Mouse (Mus musculus) monocyte, adult 2 months (primary cell): ENCODE data around the gene Oscp1.

ENCODE experiments used
- DNase-seq, 2 experiments: peaks; one replicate each; pipeline ENCODE4 v3.0.0; 2022; ENCODE audit warnings: low spot score in 2 of 2, low read depth in 1 of 2

The Oscp1 gene

GRCm38 (mm10) chr4:126109613-126110373, 51.4 kb downstream of the Oscp1 start:
- no peak for DNase-seq

GRCm38 (mm10) chr4:126110374-126111152, 52.2 kb downstream of the Oscp1 start:
- DNase-seq, result peak; percentile 63 to 73

DNA sequence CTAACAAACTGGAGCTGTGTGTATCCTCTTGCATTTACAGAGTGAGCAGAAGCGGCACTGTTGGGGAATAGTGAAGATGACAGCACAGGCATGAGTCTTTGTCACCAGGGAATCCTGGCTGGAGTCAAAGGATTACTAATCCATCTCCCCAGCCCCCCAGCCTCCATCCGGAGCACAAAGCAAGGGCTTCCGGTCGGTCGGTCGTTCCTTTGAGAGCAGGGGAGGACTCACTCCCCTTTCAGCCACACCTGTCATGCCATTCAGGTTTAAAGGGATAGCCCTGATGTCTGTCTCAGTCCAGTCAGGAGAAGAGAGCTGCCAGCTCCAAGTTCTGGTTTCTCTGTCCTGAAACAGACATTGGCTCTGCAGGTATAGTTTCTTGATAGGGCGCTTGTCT, 52.8 kb downstream of the Oscp1 start:
- DNase-seq, result no peak

DNA sequence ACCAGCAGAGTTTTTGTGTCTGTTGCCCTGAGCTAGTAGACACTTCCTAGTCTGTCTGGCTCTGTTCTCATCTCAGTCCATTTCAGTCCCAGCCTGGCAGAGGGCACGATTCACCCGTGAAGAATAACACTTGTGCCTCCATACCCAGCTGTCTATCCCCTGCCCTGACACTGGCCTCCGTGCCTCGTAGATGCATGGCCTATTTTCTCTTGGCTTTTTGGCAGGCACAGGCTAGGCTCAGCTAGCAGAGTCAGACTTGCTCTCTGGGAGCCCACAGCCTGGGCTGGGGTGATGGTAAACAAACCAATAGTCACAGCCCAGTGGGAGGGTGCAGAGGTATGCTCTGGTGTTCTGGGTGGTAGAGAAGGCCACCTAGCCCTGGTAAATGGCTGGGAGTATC, 54.9 kb downstream of the Oscp1 start:
- DNase-seq, result no peak

GRCm38 (mm10) chr4:126113943-126114342, 55.6 kb downstream of the Oscp1 start:
- DNase-seq, result peak in 1 of 2 experiments; percentile 52

GRCm38 (mm10) chr4:126115411-126115810, 57.0 kb downstream of the Oscp1 start:
- DNase-seq, result no peak

DNA sequence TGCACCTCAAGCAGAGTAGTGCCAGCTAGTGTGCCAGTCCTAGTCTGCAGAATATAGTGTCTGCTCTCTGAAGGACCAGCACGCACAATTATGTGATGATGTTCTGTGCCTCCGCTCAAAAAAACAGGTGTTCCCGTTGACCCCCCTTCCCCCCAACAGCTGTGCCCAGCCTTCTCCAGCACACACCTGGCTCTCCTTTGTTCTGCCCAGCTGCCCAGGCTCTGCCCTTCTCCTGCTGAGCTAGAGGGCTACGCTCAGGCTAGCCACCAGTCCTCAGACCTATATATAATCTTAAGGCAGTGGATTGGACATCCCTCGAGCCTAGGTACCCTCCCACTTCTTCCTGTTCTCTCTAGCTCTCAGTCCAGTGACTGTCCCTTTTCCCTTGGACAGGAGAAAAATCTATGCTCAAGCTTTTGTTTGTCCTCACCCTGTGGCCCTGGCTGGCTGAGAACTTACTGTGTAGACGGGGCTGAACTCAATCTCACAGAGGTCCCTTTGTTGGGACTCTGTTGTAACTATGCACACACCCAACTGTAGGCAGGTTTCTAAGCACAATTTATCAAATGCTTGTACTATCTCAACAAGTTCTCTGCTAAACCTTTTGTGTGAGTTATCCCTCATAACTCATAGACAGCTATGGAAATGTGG, 57.6 kb downstream of the Oscp1 start:
- no peak for DNase-seq

DNA sequence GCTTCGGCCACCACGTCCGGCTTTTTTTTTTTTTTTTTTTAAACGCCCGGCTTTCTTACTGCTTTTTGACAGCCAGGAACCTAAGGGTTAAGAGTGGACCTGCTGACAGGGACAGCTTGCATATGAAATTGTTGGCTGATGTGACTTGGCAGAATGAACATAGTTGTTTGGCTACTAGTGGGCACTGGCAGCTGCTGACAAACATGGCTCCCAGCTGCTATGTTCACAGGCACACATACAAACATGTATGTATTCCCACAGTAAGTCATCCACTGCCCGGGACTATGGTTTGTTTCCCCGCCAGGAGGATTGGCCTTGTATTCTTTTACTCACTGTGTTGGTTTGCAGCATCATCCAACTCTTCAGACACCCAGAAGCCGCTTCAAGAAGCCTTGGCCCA, 58.8 kb downstream of the Oscp1 start:
- no peak for DNase-seq

DNA sequence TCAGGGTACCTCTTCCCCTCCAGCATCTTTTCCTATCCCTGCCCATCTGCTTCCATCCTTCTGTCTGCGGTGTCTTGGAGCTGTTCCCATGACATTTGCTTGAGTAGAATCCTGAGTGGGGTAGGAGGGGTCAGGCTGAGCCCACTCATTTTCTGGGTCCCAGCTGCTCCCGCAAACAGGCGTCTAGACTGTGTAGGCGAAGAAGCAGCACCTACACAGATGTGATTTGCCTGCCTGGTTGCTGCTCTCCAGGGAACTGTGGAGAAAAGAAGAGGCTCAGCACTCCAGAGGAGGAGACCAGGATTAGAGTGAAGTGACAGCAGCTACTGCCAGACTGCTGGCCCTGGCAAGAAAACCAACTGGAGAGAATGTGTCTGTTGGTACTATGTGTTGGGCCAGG, 60.3 kb downstream of the Oscp1 start:
- no peak for DNase-seq

DNA sequence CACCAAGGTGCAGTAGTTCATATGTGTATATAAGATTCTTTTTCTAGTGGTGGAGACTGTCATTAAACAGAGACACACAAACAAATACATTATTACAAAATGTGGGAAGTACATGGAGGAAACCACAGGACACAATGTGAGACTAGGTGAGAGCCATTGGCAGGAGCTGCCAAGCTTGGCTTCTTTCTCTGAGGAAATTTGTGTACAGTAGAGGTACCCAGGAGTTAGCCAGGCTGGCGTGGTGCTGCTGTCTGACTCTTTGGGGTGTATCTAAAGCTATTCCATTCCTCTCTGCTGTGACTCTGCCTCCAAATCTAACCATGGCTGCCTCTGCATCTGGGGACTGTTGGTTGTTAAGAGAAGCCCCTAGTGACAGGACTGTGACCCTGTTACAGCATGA, 60.7 kb downstream of the Oscp1 start:
- DNase-seq, result no peak

DNA sequence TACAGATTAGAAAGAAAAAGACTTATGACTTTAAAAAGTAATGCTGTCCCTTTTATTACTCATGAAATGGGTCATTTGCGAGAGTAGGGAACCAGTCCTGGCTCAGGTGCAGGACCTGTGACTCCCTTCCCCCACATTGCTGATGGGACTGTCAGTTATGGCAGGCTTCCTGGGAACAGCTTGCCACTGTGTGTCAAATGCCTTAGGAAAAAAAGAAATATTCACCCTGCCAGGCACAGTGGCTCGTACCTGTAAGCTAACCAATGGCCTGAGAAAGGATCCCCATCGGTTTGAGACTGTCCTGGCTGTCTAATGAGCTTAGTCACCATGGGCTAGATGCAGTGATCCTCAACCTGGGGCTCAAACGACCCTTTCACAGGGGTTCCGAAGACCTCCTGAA, 61.7 kb downstream of the Oscp1 start:
- DNase-seq, result no peak

- DNase-seq, result no peak
Measured at GRCm38 (mm10) chr4:126120506-126120905, 62.1 kb downstream of the Oscp1 start.

GRCm38 (mm10) chr4:126123309-126124040, 65.1 kb downstream of the Oscp1 start:
- no peak for DNase-seq

- DNase-seq, result no peak
Measured at GRCm38 (mm10) chr4:126130502-126130901, 72.1 kb downstream of the Oscp1 start.

- peak; percentile 61 to 69 for DNase-seq
Measured at GRCm38 (mm10) chr4:126131290-126132121, 73.1 kb downstream of the Oscp1 start.

DNA sequence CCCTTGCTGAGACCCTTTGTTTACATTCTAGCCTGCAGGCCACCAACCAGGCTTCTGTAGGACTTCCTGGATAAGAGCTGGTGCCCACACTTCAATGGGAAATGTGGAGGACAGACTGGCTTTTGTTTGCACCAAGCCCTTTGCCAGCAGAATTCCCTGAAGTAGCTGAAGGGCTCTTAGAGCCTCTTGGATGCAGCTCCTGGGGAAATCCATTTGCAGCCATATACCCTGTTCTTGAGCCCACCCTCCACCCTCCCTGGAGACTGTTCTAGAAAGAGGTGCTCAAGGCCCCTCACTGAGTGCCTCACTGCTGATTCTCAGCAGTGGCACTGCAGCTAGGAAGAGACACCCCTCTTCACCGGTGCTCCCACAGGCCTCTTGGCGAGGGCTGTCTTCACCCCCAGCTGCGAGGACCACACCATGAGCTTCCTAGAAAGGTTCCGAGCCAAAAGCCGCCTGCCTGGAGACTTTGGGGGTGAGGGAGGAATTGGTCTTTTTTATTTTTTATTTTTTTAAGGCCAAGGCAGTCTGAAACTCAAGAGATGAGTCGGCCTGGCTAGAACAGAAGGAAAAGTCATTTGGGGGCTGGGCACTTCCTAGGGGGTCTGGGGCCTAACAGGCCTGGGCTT, 74.4 kb downstream of the Oscp1 start:
- no peak for DNase-seq

GRCm38 (mm10) chr4:126134236-126134635, 75.9 kb downstream of the Oscp1 start:
- no peak for DNase-seq

- DNase-seq, result no peak
Measured at GRCm38 (mm10) chr4:126134639-126135038, 76.3 kb downstream of the Oscp1 start.

- DNase-seq, result no peak
Measured at GRCm38 (mm10) chr4:126137773-126138172, 79.4 kb downstream of the Oscp1 start.

DNA sequence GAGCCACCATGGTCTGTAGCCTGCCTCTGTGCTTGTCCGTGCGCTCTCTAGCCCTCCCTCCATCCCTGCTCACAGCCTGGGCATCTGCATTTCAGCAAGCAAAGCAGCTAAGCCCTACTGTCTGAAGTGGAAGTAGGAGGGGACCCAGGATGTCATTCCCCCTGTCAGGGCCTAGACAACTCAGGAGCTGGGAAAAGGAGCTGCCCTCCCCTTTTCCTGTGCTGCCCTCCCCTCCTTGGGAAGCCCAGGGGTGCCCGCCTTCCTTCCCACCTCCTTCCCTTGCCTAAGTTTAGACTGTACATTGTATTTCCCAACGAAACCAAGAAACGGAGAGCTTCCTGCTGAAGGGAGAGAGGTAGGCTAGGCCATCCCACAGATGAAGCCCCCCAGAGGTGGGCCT, 82.7 kb downstream of the Oscp1 start:
- DNase-seq, result no peak
